Mouse (Mus musculus): ENCODE measurements around the gene Otogl.

Otogl gene

DNA sequence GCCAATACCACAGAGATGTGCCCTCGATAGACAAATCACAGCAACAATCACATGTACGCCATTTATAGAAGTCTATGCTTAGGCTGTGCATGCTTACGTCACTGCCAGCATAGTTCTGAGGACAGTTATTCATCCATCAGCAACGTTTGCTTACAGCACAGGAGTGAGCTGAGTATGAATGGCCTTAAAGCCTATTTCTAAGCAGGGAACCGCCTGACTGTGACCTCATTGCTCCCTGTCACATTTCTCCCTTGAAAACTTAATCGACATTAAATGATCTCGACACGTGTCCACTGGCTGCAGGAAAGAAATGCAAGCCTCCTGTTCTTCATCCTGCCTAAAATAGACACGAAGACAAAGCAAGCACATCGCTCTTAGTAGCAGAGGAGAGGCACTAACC, 5.5 kb downstream of the Otogl start:
- no peak for DNase-seq (ENCODE audit: low spot score)

DNA sequence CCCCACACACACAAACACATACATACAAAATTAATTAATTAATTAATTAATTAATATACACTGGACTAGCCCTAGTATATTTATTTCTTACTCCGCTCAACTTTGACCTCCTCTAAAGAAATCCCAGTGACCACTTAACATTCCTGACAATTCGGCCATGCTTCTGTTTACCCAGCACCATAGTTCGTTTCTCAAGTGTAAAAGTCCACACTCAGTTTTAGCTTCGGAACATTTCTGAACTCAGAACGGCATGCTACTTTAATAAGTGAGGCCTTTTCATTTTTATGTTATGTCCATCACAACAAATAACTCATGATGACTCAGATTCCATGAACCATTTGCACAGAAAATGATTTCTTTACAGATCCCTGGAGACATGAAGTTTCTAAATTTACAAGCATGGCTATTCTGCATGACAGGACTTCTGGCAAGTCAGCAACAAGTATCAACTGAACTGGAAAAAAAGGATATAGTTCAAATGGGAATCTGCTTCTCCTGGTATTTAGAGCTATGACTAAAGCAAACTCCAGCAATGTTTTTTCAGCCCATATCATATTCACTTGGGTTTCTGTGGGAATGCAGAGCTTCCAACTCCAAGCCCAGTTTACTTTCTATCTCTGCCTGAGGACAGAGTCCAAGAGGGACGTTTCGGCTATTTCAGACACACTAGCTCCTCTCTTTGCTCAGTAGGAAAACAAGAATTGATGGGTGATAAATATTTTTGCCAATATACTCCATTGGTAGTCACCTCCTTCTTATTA, 6.5 kb downstream of the Otogl start:
- peak; percentile 89 for DNase-seq (ENCODE audit: low spot score)

GRCm38 (mm10) chr10:107901958-107902357, 10.0 kb downstream of the Otogl start:
- DNase-seq (ENCODE audit: low spot score), result no peak

- DNase-seq (ENCODE audit: low spot score), result no peak
Measured at GRCm38 (mm10) chr10:107901204-107901879, 10.6 kb downstream of the Otogl start.

GRCm38 (mm10) chr10:107899946-107900345, 12.0 kb downstream of the Otogl start:
- DNase-seq (ENCODE audit: low spot score), result peak; percentile 10

DNA sequence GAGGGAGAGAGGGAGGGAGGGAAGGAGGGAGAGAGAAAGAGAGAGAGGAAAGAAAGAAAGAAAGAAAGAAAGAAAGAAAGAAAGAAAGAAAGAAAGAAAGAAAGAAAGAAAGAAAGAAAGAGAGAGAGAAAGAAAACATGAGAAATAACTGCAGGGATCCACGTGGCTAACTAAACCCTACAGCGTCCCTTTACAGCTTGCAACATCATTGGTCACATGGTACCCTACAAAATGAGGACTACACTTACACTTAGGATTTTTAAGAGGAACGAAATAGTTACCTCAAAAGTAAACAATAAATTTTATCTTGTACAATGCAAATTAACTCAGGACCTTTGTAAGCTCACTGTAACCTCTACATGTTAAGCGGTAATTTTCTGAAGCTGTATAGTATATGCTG, 15.8 kb downstream of the Otogl start:
- DNase-seq (ENCODE audit: low spot score), result no peak

DNA sequence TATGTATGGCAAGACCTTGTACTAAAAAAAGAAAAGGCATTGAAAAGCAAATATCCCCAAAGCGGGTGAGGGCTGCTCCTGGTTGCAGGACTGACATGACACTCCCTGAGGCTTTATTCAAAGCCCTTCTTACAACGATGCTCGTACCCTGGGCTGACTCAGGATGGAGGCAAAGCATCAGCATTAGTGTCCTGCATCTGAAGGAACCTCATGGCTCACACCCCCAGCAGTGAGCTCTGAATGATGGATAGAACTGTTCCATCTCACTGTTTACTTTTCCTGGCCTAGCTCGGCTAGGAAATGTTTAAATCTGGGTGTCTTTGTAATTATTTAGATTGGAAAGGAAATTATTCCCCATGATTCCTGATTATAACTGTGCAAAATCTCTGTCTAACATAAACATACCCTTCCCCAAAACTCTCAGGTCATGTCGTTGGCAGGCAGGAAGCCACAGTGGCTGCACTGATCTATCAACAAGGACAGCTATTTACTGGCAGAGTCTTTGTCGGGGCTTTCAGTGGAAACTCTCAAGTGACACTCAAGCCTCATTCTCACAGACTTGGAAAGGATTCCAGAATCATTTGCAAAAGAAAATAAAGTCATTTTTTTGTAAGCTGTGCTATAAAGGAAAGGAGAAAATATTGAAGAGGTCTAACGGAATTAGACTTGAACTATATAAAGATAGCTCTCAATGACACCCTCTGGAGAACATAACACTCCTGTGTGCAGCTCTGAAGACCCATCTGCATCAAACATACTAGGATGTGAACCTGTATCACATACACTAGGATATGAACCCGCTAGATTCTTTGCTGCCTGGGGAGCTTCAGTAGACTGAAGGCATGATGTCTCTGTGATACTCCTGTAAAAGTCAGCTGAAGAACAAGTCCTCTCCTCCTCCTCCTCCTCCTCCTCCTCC, 17.0 kb downstream of the Otogl start:
- no peak for DNase-seq (ENCODE audit: low spot score)

- no peak for DNase-seq (ENCODE audit: low spot score)
Measured at GRCm38 (mm10) chr10:107890400-107890799, 21.5 kb downstream of the Otogl start.

GRCm38 (mm10) chr10:107872542-107872941, 39.4 kb downstream of the Otogl start:
- no peak for DNase-seq (ENCODE audit: low spot score)

DNA sequence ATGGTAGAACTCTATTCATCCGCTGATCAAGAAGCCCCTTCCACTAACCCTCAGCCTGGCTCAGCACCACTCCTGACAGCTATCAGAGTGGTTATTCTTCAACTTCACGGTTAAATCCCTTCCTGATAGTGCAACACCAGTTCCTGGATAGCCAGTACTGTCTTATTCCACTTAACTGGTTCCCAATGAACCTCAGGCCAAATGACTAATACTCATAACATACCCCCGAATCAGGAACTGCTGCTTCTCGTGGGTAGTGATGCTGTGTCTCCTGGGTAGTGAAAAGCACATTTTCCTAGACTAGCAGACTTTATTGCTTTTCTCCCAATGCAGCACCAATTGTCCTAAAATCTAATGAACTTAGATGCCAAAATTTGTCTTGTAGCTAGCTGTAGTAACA, 39.8 kb downstream of the Otogl start:
- no peak for DNase-seq (ENCODE audit: low spot score)

- DNase-seq (ENCODE audit: low spot score), result no peak
Measured at GRCm38 (mm10) chr10:107870540-107870939, 41.4 kb downstream of the Otogl start.

GRCm38 (mm10) chr10:107868904-107869303, 43.0 kb downstream of the Otogl start:
- no peak for DNase-seq (ENCODE audit: low spot score)

DNA sequence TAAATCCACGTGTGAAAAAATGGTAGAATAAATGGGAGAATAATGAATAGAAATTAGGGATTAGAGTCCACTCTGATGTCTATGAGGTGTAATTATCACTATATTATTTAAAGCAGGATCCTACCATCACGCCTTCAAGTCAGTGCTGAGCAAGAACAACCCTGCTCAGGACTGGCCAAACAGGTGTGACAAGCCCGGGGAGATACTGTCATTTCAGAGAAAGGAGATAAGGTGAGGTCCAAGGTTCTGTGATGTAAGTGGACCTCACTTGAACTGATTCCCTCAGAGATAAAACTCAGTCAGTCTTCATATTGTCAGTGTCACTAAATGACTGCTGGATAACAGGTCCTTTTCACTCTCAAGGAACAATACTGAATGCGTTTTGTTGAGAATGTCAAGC, 44.5 kb downstream of the Otogl start:
- DNase-seq (ENCODE audit: low spot score), result no peak

DNA sequence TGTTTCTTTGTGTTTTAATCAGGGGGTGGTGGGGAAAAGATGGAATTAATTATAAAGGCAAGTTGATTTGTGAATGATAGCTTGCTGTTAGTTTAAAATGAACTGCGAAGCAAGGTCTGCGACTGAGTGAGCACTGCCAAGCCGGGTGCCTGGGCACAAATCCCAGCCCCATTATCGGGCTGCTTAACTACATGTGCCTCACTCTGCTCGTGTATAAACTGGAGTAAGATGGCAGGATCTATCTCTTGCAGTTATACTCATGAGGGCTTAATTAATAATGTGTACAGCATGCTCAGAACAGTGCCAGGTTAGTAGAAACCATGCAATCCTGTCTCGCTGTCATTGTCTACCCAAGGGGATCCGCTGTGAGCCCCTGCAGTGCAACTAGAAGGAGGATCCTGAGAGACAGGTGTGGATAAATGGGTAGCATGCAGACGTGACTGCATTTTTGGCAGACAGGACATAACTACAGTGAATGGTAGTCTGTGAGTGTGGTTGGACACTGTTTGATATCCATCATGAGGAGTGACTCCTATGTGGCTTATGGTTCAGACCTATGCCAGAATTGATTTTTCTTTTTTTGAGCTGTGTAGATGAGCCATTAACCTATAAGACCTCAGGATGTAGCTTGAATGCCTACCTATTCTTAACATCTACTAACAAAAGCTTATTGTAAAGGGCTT, 51.6 kb downstream of the Otogl start:
- DNase-seq (ENCODE audit: low spot score), result no peak

DNA sequence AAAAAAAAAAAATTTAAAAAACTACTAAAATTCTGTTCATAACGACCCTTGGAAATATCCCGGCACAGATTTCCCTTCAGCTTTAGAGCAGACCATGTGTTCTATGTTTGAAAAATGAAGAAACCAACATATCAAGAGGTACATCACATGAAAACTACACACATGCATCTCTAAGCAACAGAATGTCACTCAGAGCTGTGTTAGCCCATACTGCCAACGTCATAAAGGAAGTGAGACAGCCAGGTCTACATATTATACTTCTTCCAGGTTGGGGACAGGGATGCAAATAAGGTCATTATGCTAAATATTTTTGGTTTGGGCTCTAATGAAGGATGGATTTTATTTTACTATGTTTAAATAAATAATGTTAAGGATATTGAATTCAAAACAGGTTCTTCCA, 52.7 kb downstream of the Otogl start:
- DNase-seq (ENCODE audit: low spot score), result no peak

- peak; percentile 72 for DNase-seq (ENCODE audit: low spot score)
Measured at GRCm38 (mm10) chr10:107858684-107859083, 53.2 kb downstream of the Otogl start.

DNA sequence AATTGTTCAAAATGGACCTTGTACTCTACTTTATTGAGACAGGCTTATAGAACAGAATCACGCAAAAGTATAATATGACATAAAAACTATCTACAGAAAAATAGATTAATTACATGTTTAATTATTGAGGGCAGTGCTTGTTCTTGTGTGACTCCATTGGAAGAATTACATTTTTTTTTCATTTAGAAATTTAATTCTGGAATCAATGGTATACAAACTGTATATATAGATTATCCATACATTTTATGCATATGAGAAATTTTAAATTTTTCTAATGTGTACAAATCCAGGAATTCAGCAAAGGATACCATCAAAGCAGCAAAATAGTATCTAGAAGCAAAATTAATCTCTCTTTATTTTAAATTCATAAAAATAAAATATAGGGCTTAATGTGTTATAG, 67.0 kb downstream of the Otogl start:
- DNase-seq (ENCODE audit: low spot score), result peak; percentile 68

DNA sequence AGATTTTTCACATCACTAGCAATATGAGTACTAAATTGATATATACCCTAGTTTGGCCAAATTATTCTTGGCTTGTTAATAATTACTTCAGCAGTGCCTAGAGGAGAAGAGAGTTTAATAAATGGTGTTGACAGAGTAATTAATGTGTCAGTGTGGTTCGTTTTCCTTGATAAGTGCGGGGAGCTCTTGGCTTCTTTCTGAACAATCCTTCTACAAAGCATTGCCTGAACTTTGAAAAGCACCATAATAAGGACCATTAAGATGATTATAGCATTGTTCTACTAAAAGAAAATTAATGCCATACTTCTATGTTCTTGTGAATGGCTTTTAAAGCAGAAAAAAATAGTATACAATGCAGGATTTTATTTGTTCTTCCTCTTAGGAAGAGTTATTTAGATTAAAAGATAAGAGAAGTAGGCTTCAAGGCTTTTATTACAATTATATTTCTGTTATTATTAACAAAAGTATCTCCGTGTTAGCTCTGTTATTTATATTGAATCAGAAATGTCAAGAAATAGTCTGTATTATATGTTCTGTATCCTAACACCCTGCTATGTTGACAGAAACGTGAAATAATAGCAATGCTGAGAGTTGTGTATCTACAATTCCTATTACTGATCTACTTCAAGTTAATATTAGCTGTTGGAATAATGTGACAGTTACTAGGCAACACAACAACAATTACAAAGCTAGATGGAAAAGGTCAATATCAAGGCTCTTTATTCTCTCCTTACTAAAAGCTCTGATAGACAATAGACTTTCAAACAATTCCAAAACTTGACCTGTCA, 77.3 kb downstream of the Otogl start:
- DNase-seq (ENCODE audit: low spot score), result no peak

DNA sequence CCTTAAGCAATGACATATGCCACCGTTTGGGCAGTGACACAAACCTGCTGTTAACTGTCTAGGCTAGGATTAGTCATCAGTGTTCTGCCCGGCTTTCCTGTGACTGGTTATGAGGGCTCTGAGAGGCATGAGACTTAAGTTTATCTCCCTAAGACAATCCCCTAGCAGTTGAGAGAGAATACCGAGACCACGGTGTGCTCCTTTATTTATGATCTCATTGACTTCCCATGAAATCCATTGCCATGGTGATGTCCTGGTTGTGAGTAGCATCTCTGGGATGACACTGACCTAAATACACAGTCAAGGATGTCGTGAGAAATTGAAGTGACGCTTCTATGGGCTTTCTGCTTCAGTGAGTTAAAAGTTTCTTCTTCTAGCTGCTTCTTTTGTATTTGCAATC, 82.8 kb downstream of the Otogl start:
- no peak for DNase-seq (ENCODE audit: low spot score)

GRCm38 (mm10) chr10:107813814-107814483, 98.0 kb downstream of the Otogl start:
- no peak for DNase-seq (ENCODE audit: low spot score)
